Mouse (Mus musculus): ENCODE measurements around the gene Slc12a3. TPM values are rescaled to one million over a fixed set of nuclear protein-coding genes. Genes with fewer than 3 reads are reported as not detected.

Slc12a3 gene
- polyA plus RNA-seq, 1 experiment: 2.2 TPM

DNA sequence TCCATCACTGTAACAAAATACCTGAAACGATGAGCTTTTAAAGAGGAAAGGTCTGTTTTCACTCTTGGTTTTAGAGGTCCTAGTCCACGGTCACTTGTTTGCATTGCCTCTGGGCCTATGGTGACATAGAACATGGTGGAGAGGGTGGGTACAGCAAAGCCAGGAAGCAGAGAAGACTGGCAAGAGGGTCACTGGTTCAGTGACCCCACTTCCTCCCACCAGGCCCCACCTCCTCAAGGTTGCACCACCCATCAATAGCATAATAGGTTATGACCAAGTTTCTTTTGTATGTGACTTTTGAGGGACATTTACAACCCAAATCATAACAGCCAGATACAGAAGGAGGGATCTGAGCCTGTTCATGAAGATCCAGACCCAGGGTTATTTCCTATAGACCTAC is 47.6 kb downstream of the Slc12a3 start:
- 93% methylated on average over 2 of the region's 2 CpGs for WGBS
- DNase-seq: no peak
- no peak overlapping the region for H3K27ac ChIP-seq (ENCODE audit: insufficient read depth, low read length)
- no peak overlapping the region for H3K4me3 ChIP-seq (replicated peaks; ENCODE audit: insufficient read depth, low read depth, low read length)
- no peaks in the 10 kb centered on the region for H3K27me3 ChIP-seq (ENCODE audit: control insufficient read depth, insufficient read depth, low read length)
- H3K4me1 ChIP-seq (ENCODE audit: control insufficient read depth, insufficient read depth, low read length): no peaks in the 10 kb centered on the region
- TF ChIP-seq POLR2A (IDR thresholded peaks at IDR 0.05; ENCODE audit: borderline replicate concordance, insufficient read depth, low read length): no peak

DNA sequence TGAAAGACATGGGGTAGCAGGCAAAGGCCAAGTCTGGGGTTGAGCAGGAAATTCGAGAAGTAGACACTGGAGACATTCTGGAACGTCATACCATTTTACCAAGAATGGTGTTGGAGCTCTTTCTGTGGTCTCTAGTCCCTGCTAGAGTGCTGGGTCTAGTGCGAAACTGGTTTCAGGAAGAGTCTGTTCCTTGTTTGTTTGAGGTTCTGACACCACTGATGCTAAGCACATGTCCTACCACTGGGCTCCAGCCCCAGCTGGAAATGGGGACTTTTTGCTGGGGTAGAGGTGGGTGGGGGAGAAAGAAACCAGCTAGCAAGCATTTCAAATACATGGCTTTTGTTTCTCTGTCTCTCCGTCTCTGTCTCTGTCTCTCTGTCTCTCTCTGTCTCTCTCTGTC is 48.0 kb downstream of the Slc12a3 start:
- WGBS: 89% methylated on average over 4 of the region's 4 CpGs
- no peak for DNase-seq
- TF ChIP-seq POLR2A (IDR thresholded peaks at IDR 0.05; ENCODE audit: borderline replicate concordance, insufficient read depth, low read length): no peak
- TF ChIP-seq CTCF (IDR thresholded peaks at IDR 0.05; ENCODE audit: borderline replicate concordance, insufficient read depth, low read depth, low read length): no peak
- no peaks in the 10 kb centered on the region for H3K27me3 ChIP-seq (ENCODE audit: control insufficient read depth, insufficient read depth, low read length)
- H3K27ac ChIP-seq (ENCODE audit: insufficient read depth, low read length): no peak overlapping the region
- H3K4me3 ChIP-seq (replicated peaks; ENCODE audit: insufficient read depth, low read depth, low read length): no peak overlapping the region
- H3K4me1 ChIP-seq (ENCODE audit: control insufficient read depth, insufficient read depth, low read length): no peaks in the 10 kb centered on the region

DNA sequence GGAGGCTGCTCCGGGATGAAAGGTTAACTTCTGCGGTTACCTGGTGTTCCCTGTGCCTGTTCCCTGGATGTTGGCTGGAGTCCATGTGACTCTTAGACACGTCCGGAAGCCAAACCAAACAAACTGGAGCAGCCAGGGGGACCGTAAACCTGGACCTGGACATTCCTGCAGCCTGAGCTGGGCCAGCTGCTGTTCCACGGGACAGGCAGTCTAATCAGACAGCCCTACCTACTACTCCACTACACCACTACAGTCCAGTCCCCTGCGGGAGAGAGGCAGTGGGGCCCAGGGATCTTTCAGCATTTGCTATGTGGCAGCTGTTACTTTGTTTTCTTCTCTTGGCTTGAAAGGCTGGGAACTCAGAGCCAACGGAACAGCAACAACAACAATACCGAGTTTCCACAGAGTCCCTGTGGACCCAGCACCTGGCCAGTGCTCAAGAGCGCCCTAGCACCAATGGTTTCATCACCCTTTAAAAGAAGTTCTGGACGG is 48.8 kb downstream of the Slc12a3 start:
- H3K4me1 ChIP-seq (ENCODE audit: control insufficient read depth, insufficient read depth, low read length): no peaks in the 10 kb centered on the region
- WGBS: 29% methylated on average over 11 of the region's 11 CpGs
- no peak overlapping the region for H3K4me3 ChIP-seq (replicated peaks; ENCODE audit: insufficient read depth, low read depth, low read length)
- no peaks in the 10 kb centered on the region for H3K27me3 ChIP-seq (ENCODE audit: control insufficient read depth, insufficient read depth, low read length)
- H3K27ac ChIP-seq (ENCODE audit: insufficient read depth, low read length): no peak overlapping the region
- no peak for DNase-seq
- TF ChIP-seq CTCF (IDR thresholded peaks at IDR 0.05; ENCODE audit: borderline replicate concordance, insufficient read depth, low read depth, low read length) (no peak), POLR2A (IDR thresholded peaks at IDR 0.05; ENCODE audit: borderline replicate concordance, insufficient read depth, low read length) (no peak)

DNA sequence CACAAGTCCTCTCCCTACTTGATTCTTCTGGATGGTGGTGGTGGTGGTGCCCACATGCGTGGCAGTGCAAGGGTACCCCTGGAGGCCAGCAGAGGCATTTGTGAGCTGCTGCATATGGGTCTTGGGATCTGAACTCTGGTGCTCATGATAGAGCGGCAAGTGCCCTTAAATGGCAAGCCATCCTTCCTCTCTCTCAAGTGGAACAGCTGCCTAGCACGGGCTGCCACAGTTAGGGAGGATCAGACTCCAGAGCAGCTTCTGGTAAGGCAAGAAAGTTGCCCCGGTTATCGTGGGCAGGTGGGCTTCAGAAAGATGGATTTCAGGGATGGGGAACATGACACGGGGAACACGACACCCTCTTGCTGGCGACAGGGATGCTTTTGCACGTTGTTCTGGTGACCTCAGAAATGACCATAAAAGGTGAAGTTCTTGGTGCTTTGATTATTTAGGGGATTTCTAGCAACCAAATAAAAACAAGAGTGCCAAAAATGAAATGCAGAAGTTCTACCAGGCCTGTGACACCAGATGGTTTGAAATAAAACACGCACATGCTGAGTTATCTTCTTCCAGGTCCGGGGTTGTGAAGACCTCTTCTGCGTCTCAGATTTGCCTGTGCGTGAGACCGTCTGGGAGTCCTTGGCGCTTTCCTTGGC is 49.9 kb downstream of the Slc12a3 start:
- H3K4me3 ChIP-seq (replicated peaks; ENCODE audit: insufficient read depth, low read depth, low read length): no peak overlapping the region
- no peak overlapping the region for H3K27ac ChIP-seq (ENCODE audit: insufficient read depth, low read length)
- no peak for DNase-seq
- no peaks in the 10 kb centered on the region for H3K4me1 ChIP-seq (ENCODE audit: control insufficient read depth, insufficient read depth, low read length)
- TF ChIP-seq POLR2A (IDR thresholded peaks at IDR 0.05; ENCODE audit: borderline replicate concordance, insufficient read depth, low read length) (no peak), CTCF (IDR thresholded peaks at IDR 0.05; ENCODE audit: borderline replicate concordance, insufficient read depth, low read depth, low read length) (no peak)
- 88% methylated on average over 15 of the region's 15 CpGs for WGBS
- H3K27me3 ChIP-seq (ENCODE audit: control insufficient read depth, insufficient read depth, low read length): no peaks in the 10 kb centered on the region

DNA sequence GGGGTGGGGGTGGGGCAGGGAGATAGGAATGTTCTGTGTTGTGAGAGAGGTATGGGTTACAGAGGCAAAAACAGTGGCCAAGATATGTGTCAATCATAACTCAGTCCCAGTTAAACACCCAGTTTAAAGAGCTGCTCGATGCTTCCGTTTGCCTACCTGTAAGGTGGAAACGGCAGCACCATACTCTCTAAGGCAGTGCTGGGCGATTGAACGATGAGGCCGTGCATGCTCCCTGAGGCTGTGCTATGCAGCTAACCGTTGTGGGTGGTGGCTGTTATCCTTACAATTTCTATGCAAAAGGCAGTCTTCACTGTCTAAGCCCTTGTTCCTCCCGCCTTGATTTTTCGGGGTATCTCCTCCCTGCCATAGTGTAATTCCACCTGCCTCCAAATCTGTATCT is 50.7 kb downstream of the Slc12a3 start:
- Histone ChIP-seq H3K4me3 (replicated peaks; ENCODE audit: insufficient read depth, low read depth, low read length) (no peak overlapping the region), H3K27ac (ENCODE audit: insufficient read depth, low read length) (no peak overlapping the region), H3K27me3 (ENCODE audit: control insufficient read depth, insufficient read depth, low read length) (no peaks in the 10 kb centered on the region), H3K4me1 (ENCODE audit: control insufficient read depth, insufficient read depth, low read length) (no peaks in the 10 kb centered on the region)
- no peak for DNase-seq
- no peak for TF ChIP-seq POLR2A (IDR thresholded peaks at IDR 0.05; ENCODE audit: borderline replicate concordance, insufficient read depth, low read length)
- no peak for TF ChIP-seq CTCF (IDR thresholded peaks at IDR 0.05; ENCODE audit: borderline replicate concordance, insufficient read depth, low read depth, low read length)
- WGBS: 93% methylated on average over 9 of the region's 9 CpGs

DNA sequence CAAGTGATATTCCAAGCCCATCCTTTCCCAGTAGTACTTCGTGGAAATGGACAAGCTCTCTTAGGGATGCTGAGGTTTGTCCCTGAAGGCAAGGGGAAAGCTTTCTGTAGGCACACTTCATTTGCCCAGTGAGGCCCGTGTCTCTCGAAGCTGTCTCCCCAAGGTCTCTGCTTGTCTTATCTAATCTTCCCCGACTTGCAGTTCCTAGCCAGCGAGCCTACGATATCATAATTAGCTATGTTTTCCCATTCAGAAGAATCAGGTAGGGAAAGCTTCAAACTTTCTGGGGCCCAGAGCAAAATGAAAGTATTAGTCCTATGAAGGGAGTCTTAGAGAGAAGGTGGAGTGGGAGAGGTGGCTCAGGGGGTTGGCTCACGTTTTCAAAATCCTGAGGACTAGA is 55.2 kb downstream of the Slc12a3 start:
- Histone ChIP-seq H3K27me3 (ENCODE audit: control insufficient read depth, insufficient read depth, low read length) (no peaks in the 10 kb centered on the region), H3K4me3 (replicated peaks; ENCODE audit: insufficient read depth, low read depth, low read length) (no peak overlapping the region), H3K4me1 (ENCODE audit: control insufficient read depth, insufficient read depth, low read length) (peaks cover 2% of the 10 kb centered on the region; the same call in 1 of the 2 replicates), H3K27ac (ENCODE audit: insufficient read depth, low read length) (no peak overlapping the region)
- TF ChIP-seq POLR2A (IDR thresholded peaks at IDR 0.05; ENCODE audit: borderline replicate concordance, insufficient read depth, low read length) (no peak), CTCF (IDR thresholded peaks at IDR 0.05; ENCODE audit: borderline replicate concordance, insufficient read depth, low read depth, low read length) (no peak)
- no peak for DNase-seq
- 88% methylated on average over 7 of the region's 7 CpGs for WGBS

DNA sequence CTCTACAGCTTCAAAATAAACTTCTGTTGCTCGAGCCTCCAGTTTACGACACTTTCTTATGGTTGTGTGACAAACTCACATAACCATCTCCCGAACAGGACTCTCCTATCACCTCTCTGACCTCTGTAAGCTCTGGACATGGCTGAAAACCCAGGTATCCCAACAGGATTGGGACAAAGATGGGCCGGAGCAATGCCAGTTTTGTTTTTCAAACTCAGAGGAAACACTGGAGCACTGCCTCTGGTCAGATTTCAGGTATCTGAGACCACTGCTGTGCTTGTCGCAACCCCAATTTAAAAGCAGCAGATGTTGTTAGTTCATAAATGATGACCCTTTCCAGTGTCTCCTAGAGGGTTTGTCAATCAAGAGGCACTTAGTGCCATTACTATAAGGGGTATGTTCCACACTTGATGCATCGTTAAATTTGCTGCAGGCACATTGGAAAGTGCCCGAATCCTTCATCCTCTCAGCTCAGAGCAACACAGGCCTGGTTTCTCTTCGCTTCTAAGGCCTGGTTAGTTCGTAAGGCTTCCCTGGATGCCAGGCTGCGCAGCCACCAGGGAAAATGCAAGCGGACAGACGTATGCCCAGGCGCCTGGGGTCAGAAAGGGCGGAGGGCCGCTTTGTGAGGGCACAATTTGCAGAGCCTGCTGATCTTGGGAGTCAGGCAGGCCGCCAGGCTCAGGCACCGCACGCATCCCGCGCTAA is 56.7 kb downstream of the Slc12a3 start:
- Histone ChIP-seq H3K27ac (ENCODE audit: insufficient read depth, low read length) (peak overlapping the region; percentile 96), H3K27me3 (ENCODE audit: control insufficient read depth, insufficient read depth, low read length) (no peaks in the 10 kb centered on the region), H3K4me3 (replicated peaks; ENCODE audit: insufficient read depth, low read depth, low read length) (peak overlapping the region; percentile 70), H3K4me1 (ENCODE audit: control insufficient read depth, insufficient read depth, low read length) (peaks cover 2% of the 10 kb centered on the region; the same call in 1 of the 2 replicates)
- TF ChIP-seq POLR2A (IDR thresholded peaks at IDR 0.05; ENCODE audit: borderline replicate concordance, insufficient read depth, low read length): no peak
- TF ChIP-seq CTCF (IDR thresholded peaks at IDR 0.05; ENCODE audit: borderline replicate concordance, insufficient read depth, low read depth, low read length): no peak
- 22% methylated on average over 20 of the region's 20 CpGs for WGBS
- DNase-seq: no peak

Measured in cerebellum, adult 2 months (tissue).